Mouse (Mus musculus) intestine, postnatal 0 days (tissue): ENCODE measurements around the gene Mgat4b. TPM values are rescaled to one million over a fixed set of nuclear protein-coding genes. Genes with fewer than 3 reads are reported as not detected.
A peak's percentile ranks its signal among the peaks of the same experiment; 100 is the strongest.

Source experiments
- ATAC-seq: fragments of 200-750 bp; cut with Nextera tagmentation; 2 replicates; pipeline ENCODE4 v1.8.0; 2017; ENCODE audit warnings: mild to moderate bottlenecking, moderate TSS enrichment, moderate library complexity
- H3K27ac ChIP-seq: fragments of 300-500 bp; sonication (generic); 2 replicates; pipeline ENCODE4 v1.5.1; 2014; ENCODE audit warnings: mild to moderate bottlenecking, low read depth, low read length, moderate library complexity
- H3K27me3 ChIP-seq: fragments of 300-500 bp; sonication (generic); replicated peaks from 2 replicates; pipeline ENCODE4 v1.6.1; 2014; ENCODE audit warnings: low read length, mixed read lengths; ENCODE audit not compliant: control insufficient read depth, insufficient read depth
- H3K36me3 ChIP-seq: fragments of 300-500 bp; sonication (generic); 2 replicates; pipeline ENCODE4 v1.6.1; 2014; ENCODE audit warnings: mild to moderate bottlenecking, moderate library complexity; ENCODE audit not compliant: control insufficient read depth, insufficient read depth
- H3K4me1 ChIP-seq: fragments of 300-500 bp; sonication (generic); replicated peaks from 2 replicates; pipeline ENCODE4 v1.6.1; 2014; ENCODE audit warnings: antibody characterized with exemption, low read length, mixed read lengths; ENCODE audit not compliant: control insufficient read depth, insufficient read depth
- H3K4me2 ChIP-seq: fragments of 300-500 bp; sonication (generic); replicated peaks from 2 replicates; pipeline ENCODE4 v1.6.1; 2014; ENCODE audit warnings: low read depth, mild to moderate bottlenecking, moderate library complexity
- H3K4me3 ChIP-seq: fragments of 300-500 bp; sonication (generic); 2 replicates; pipeline ENCODE4 v1.5.1; 2014; ENCODE audit warnings: low read depth, low read length
- H3K9ac ChIP-seq: fragments of 300-500 bp; sonication (generic); 2 replicates; pipeline ENCODE4 v1.6.1; 2014; ENCODE audit warnings: mild to moderate bottlenecking, low read depth, low read length
- H3K9me3 ChIP-seq: fragments of 300-500 bp; sonication (generic); 2 replicates; pipeline ENCODE4 v1.6.1; 2016; ENCODE audit warnings: mixed run types; ENCODE audit not compliant: control insufficient read depth
- CTCF ChIP-seq: sonication (generic); IDR thresholded peaks from 2 replicates; pipeline ENCODE4 v1.5.1; 2016; ENCODE audit warnings: low read depth, mild to moderate bottlenecking, control low read depth, antibody characterized with exemption, moderate library complexity
- WGBS: fragments of 180-500 bp; shearing (Covaris S2); extraction: QIAGEN DNeasy Blood & Tissue Kit; methylation state at CpG from one replicate; pipeline ENCODE4 v1.1.7; 2014; 5-methylcytosine and 5-hydroxymethylcytosine counted together
- polyA plus RNA-seq: library from polyadenylated mRNA; unstranded; fragments of >200 nt; fragmentation: Nextera tagmentation; extraction: Ambion mirVana; gene quantifications from 2 replicates; pipeline ENCODE4 v1.2.1, GENCODE M21; 2015

The Mgat4b gene
- polyA plus RNA-seq, 1 experiment from 2014 or later: 35.0 TPM

DNA sequence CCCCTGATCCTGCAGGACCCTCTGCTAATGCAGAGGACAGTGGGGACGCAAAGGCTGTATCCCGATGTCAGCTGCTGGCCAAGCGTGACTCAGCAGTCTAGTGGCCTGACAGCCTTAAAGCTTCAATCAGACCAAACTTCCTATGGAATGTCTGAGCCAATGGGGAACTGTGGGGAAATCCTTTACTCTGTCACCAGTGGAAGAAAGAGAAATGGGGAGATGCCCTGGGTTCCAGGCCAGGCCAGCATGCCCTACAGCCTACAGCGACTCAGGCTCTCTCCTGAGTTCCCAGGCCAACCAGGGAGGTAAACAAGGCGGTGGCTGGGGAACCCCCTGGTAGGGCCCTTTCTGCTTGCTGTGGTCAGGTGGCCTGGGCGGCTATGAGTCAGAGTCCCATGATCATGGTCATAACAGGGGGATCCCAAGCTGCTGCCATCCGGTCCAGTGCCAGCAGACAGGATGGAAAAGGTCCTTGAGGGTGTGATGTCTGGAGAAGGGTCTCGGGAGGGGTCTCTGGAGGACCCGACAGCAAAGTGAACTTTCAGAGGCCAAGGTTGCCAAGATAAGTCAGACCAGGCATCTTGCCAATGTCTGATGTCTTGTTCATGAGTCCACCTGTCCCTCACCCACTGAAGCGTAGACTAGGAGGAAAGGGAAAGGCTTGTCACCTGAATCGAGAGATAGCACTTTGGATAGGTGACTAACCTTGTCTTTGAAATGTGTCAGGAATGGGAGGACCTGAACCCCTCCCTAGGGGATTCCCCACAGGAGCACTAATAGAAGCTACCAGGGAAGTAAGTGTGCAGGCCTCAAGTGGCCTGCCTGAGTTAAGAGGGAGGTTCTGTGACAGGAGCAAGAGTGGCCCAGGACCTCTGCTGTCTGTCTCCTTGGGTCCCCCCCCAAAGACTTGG is 2.4 kb downstream of the Mgat4b start:
- H3K4me3 ChIP-seq: no peak overlapping the region
- 27% methylated on average over 11 of the region's 11 CpGs for WGBS
- no peak for TF ChIP-seq CTCF
- peak overlapping the region; percentile 24; the same call in 1 of the 2 replicates for H3K4me2 ChIP-seq
- no peaks in the 10 kb centered on the region for H3K27me3 ChIP-seq
- peaks cover 10% of the 10 kb centered on the region; the same call in 1 of the 2 replicates for H3K4me1 ChIP-seq
- H3K9me3 ChIP-seq: no peaks in the 10 kb centered on the region
- peaks cover under 1% of the 10 kb centered on the region for H3K36me3 ChIP-seq
- peak; percentile 76 for ATAC-seq
- no peak overlapping the region for H3K9ac ChIP-seq
- H3K27ac ChIP-seq: peak overlapping the region; percentile 86

DNA sequence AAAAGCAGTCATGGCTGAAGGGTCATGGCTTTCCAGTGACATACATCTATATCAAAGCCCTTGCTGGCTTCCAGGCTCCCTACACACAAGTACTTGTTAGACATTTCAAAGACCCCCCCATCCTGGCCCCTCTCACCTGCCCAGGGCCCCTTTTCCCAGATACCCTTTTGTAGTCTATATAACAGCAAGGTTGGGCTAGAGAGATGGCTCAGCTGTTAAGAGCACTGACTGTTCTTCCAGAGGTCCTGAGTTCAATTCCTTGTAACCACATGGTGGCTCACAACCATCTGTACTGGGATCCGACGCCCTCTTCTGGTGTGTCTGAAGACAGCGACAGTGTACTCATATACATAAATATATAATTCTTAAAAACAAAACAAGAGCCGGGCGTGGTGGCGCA is 3.9 kb downstream of the Mgat4b start:
- 89% methylated on average over 6 of the region's 6 CpGs for WGBS
- Histone ChIP-seq H3K4me3 (no peak overlapping the region), H3K9me3 (no peaks in the 10 kb centered on the region), H3K27ac (no peak overlapping the region), H3K9ac (no peak overlapping the region), H3K27me3 (no peaks in the 10 kb centered on the region), H3K4me2 (no peak overlapping the region), H3K36me3 (no peaks in the 10 kb centered on the region), H3K4me1 (peaks cover 10% of the 10 kb centered on the region; the same call in 1 of the 2 replicates)
- ATAC-seq: no peak
- TF ChIP-seq CTCF: peak; percentile 20; the same call in 1 of the 2 replicates

DNA sequence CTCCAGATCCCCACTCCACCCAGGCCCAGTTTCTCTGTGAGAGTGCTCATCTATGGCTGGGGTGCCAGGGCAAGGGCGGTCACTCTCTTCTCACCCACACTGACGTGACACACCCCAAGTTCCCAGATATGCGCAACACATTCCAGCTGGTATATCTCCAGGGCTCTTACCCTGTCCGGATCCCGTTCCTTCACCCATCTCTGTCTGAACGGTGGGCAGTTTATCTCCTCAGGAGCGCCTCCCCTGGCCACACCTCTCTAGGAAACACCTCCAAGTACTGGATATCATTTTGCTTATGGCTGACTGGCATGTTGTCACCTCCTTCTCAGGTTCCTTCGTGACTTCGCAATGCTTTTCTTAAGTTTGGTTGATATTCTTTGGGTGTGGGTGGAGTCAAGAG is 4.9 kb downstream of the Mgat4b start:
- peaks cover 10% of the 10 kb centered on the region; the same call in 1 of the 2 replicates for H3K4me1 ChIP-seq
- ATAC-seq: no peak
- no peaks in the 10 kb centered on the region for H3K27me3 ChIP-seq
- no peak overlapping the region for H3K27ac ChIP-seq
- H3K9ac ChIP-seq: no peak overlapping the region
- H3K4me3 ChIP-seq: no peak overlapping the region
- WGBS: 46% methylated on average over 9 of the region's 9 CpGs
- TF ChIP-seq CTCF: peak; percentile 22
- H3K9me3 ChIP-seq: no peaks in the 10 kb centered on the region
- no peak overlapping the region for H3K4me2 ChIP-seq
- no peaks in the 10 kb centered on the region for H3K36me3 ChIP-seq

DNA sequence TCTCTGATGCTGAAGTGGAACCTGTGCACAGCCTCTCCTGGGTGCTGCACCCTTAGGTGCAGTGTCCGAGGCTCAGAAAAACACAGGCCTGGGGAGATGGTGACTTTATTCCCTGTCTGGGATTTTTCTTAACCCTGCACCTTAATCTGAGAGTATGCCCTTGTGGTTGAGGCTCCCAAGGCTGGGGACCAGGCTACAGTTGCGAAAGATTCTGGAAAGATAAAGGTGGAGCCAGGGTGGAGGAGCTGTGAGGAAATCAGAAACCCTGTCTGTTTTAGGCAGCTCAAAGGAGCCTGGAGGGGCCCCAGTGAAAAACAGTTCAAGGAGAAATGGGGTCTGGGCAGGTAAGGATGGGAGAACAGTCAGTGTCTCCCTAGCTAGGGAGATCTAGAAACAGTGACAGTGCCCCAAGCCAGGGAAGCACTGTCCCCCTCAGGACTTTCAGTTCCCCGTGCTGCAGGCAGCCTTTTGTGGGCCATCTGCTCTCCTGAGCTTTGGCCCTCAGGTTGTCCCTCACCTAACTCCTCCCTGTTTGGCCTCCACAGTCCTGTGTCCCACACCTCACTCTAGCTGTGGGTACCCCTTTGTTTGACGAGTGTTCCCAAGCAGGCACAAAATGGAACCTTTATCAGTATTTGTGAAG is 6.2 kb downstream of the Mgat4b start:
- no peak for ATAC-seq
- WGBS: 51% methylated on average over 4 of the region's 4 CpGs
- Histone ChIP-seq H3K9ac (no peak overlapping the region), H3K4me1 (peaks cover 10% of the 10 kb centered on the region; the same call in 1 of the 2 replicates), H3K4me3 (no peak overlapping the region), H3K9me3 (no peaks in the 10 kb centered on the region), H3K27me3 (no peaks in the 10 kb centered on the region), H3K27ac (no peak overlapping the region), H3K4me2 (no peak overlapping the region), H3K36me3 (no peaks in the 10 kb centered on the region)
- TF ChIP-seq CTCF: no peak

DNA sequence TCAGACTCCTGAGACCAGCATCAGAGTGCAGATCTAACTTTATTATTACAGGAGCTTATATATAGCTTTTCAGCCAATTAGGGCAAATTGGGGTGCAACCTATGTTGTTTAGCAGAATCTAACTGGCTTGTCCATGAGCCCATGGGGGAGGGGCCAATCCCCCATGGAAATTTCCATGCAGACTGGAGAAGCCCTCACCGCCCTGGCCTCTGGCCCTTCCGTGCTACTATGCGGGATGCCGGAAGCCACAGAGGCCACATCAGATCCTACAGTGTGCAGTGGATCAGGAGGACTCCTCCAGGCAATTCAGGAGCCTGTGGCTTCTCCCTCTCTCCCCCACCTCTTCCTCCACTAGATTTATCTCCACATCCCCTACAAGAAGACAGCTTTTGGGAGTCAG is 7.1 kb downstream of the Mgat4b start:
- no peak overlapping the region for H3K4me2 ChIP-seq
- no peaks in the 10 kb centered on the region for H3K27me3 ChIP-seq
- peak overlapping the region; percentile 30; the same call in 1 of the 2 replicates for H3K27ac ChIP-seq
- no peak for TF ChIP-seq CTCF
- no peaks in the 10 kb centered on the region for H3K9me3 ChIP-seq
- peaks cover 10% of the 10 kb centered on the region; the same call in 1 of the 2 replicates for H3K4me1 ChIP-seq
- H3K36me3 ChIP-seq: no peaks in the 10 kb centered on the region
- 47% methylated on average over 4 of the region's 4 CpGs for WGBS
- peak; percentile 17; the same call in 1 of the 2 replicates for ATAC-seq
- no peak overlapping the region for H3K4me3 ChIP-seq
- no peak overlapping the region for H3K9ac ChIP-seq

DNA sequence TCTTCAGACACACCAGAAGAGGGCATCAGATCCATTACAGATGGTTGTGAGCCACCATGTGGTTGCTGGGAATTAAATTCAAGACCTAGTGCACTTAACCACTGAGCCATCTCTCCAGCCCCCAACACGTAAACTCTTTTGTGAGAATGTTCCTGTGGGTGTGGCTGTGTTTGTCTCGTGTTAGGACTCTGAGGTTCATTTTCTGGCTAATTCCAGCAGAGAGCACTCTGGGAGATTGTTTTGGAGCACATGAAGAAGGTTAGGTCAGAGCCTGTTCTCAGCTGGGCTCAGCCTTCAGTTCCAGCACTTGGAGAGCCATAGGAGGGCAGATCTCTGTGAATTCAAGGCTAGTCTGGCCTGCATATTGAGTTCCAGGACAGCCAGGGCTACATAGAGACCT is 9.1 kb downstream of the Mgat4b start:
- Histone ChIP-seq H3K4me1 (peaks cover 7% of the 10 kb centered on the region; the same call in 1 of the 2 replicates), H3K27me3 (no peaks in the 10 kb centered on the region), H3K4me3 (no peak overlapping the region), H3K27ac (no peak overlapping the region), H3K36me3 (no peaks in the 10 kb centered on the region), H3K4me2 (no peak overlapping the region), H3K9ac (no peak overlapping the region), H3K9me3 (no peaks in the 10 kb centered on the region)
- 40% methylated on average over 2 of the region's 2 CpGs for WGBS
- no peak for ATAC-seq
- 0 out of 2 replicates have a peak, but pooled peaks have one; percentile 26 for TF ChIP-seq CTCF
